Mouse (Mus musculus): ENCODE measurements around the gene Faiml. TPM values are rescaled to one million over a fixed set of nuclear protein-coding genes. Genes with fewer than 3 reads are reported as not detected.

Faiml gene
- not detected in 2 replicates for polyA plus RNA-seq (2015; fragmentation: Nextera tagmentation; extraction: Ambion mirVana)

- Histone ChIP-seq H3K9ac (ENCODE audit: low read length) (no peak within 1 kb of the TSS), H3K9me3 (ENCODE audit: control insufficient read depth, low read length) (no peaks in the 10 kb centered on the region), H3K4me2 (ENCODE audit: low read depth, low read length) (no peak within 1 kb of the TSS), H3K4me1 (replicated peaks; ENCODE audit: control insufficient read depth, insufficient read depth, low read length) (no peaks in the 10 kb centered on the region), H3K36me3 (ENCODE audit: control insufficient read depth, insufficient read depth, low read length) (no peaks in the 10 kb centered on the region), H3K4me3 (ENCODE audit: low read length) (no peak within 1 kb of the TSS), H3K27me3 (ENCODE audit: control insufficient read depth, insufficient read depth, low read depth, low read length) (no peaks in the 10 kb centered on the region), H3K27ac (ENCODE audit: low read length) (no peak within 1 kb of the TSS)
- 84% methylated on average over 14 of the region's 14 CpGs for WGBS
- no peak for ATAC-seq (ENCODE audit: low read depth)
Measured at GRCm38 (mm10) chr9:99237139-99237538, at the start of gene Faiml. Faiml (minus strand) TSS chr9:99237239.

- Histone ChIP-seq H3K36me3 (ENCODE audit: control insufficient read depth, insufficient read depth, low read length) (peaks cover 8% of the 10 kb centered on the region), H3K9me3 (ENCODE audit: control insufficient read depth, low read length) (no peaks in the 10 kb centered on the region), H3K9ac (ENCODE audit: low read length) (no peak overlapping the region), H3K27ac (ENCODE audit: low read length) (no peak overlapping the region), H3K27me3 (ENCODE audit: control insufficient read depth, insufficient read depth, low read depth, low read length) (no peaks in the 10 kb centered on the region), H3K4me1 (replicated peaks; ENCODE audit: control insufficient read depth, insufficient read depth, low read length) (no peaks in the 10 kb centered on the region), H3K4me3 (ENCODE audit: low read length) (no peak overlapping the region), H3K4me2 (ENCODE audit: low read depth, low read length) (no peak overlapping the region)
- no peak for ATAC-seq (ENCODE audit: low read depth)
- WGBS: 73% methylated on average over 5 of the region's 5 CpGs
Measured at GRCm38 (mm10) chr9:99258891-99259290, 21.9 kb upstream of the Faiml start.

GRCm38 (mm10) chr9:99256821-99257220, 19.8 kb upstream of the Faiml start:
- Histone ChIP-seq H3K9ac (ENCODE audit: low read length) (no peak overlapping the region), H3K9me3 (ENCODE audit: control insufficient read depth, low read length) (no peaks in the 10 kb centered on the region), H3K4me3 (ENCODE audit: low read length) (no peak overlapping the region), H3K36me3 (ENCODE audit: control insufficient read depth, insufficient read depth, low read length) (peaks cover 2% of the 10 kb centered on the region; the same call in 1 of the 2 replicates), H3K4me1 (replicated peaks; ENCODE audit: control insufficient read depth, insufficient read depth, low read length) (no peaks in the 10 kb centered on the region), H3K27ac (ENCODE audit: low read length) (no peak overlapping the region), H3K27me3 (ENCODE audit: control insufficient read depth, insufficient read depth, low read depth, low read length) (no peaks in the 10 kb centered on the region), H3K4me2 (ENCODE audit: low read depth, low read length) (no peak overlapping the region)
- 92% methylated on average over 3 of the region's 3 CpGs for WGBS
- no peak for ATAC-seq (ENCODE audit: low read depth)

- H3K9ac ChIP-seq (ENCODE audit: low read length): no peak overlapping the region
- ATAC-seq (ENCODE audit: low read depth): no peak
- H3K9me3 ChIP-seq (ENCODE audit: control insufficient read depth, low read length): no peaks in the 10 kb centered on the region
- H3K27ac ChIP-seq (ENCODE audit: low read length): no peak overlapping the region
- no peak overlapping the region for H3K4me2 ChIP-seq (ENCODE audit: low read depth, low read length)
- H3K27me3 ChIP-seq (ENCODE audit: control insufficient read depth, insufficient read depth, low read depth, low read length): no peaks in the 10 kb centered on the region
- H3K4me1 ChIP-seq (replicated peaks; ENCODE audit: control insufficient read depth, insufficient read depth, low read length): no peaks in the 10 kb centered on the region
- no peak overlapping the region for H3K4me3 ChIP-seq (ENCODE audit: low read length)
- 84% methylated on average over 1 of the region's 1 CpGs for WGBS
- H3K36me3 ChIP-seq (ENCODE audit: control insufficient read depth, insufficient read depth, low read length): peaks cover 5% of the 10 kb centered on the region
Measured at GRCm38 (mm10) chr9:99256206-99256605, 19.2 kb upstream of the Faiml start.

GRCm38 (mm10) chr9:99253861-99254260, 16.8 kb upstream of the Faiml start:
- H3K9me3 ChIP-seq (ENCODE audit: control insufficient read depth, low read length): no peaks in the 10 kb centered on the region
- no peaks in the 10 kb centered on the region for H3K4me1 ChIP-seq (replicated peaks; ENCODE audit: control insufficient read depth, insufficient read depth, low read length)
- no peak overlapping the region for H3K27ac ChIP-seq (ENCODE audit: low read length)
- ATAC-seq (ENCODE audit: low read depth): no peak
- no peak overlapping the region for H3K4me3 ChIP-seq (ENCODE audit: low read length)
- 73% methylated on average over 10 of the region's 10 CpGs for WGBS
- peaks cover 5% of the 10 kb centered on the region for H3K36me3 ChIP-seq (ENCODE audit: control insufficient read depth, insufficient read depth, low read length)
- no peak overlapping the region for H3K9ac ChIP-seq (ENCODE audit: low read length)
- no peak overlapping the region for H3K4me2 ChIP-seq (ENCODE audit: low read depth, low read length)
- no peaks in the 10 kb centered on the region for H3K27me3 ChIP-seq (ENCODE audit: control insufficient read depth, insufficient read depth, low read depth, low read length)

GRCm38 (mm10) chr9:99248906-99249305, 11.9 kb upstream of the Faiml start:
- no peak overlapping the region for H3K27ac ChIP-seq (ENCODE audit: low read length)
- H3K4me1 ChIP-seq (replicated peaks; ENCODE audit: control insufficient read depth, insufficient read depth, low read length): no peaks in the 10 kb centered on the region
- H3K4me3 ChIP-seq (ENCODE audit: low read length): no peak overlapping the region
- H3K36me3 ChIP-seq (ENCODE audit: control insufficient read depth, insufficient read depth, low read length): peaks cover 3% of the 10 kb centered on the region; the same call in 1 of the 2 replicates
- H3K9ac ChIP-seq (ENCODE audit: low read length): no peak overlapping the region
- H3K9me3 ChIP-seq (ENCODE audit: control insufficient read depth, low read length): no peaks in the 10 kb centered on the region
- no peaks in the 10 kb centered on the region for H3K27me3 ChIP-seq (ENCODE audit: control insufficient read depth, insufficient read depth, low read depth, low read length)
- H3K4me2 ChIP-seq (ENCODE audit: low read depth, low read length): no peak overlapping the region
- ATAC-seq (ENCODE audit: low read depth): no peak
- 96% methylated on average over 4 of the region's 4 CpGs for WGBS

GRCm38 (mm10) chr9:99248304-99248703, 11.3 kb upstream of the Faiml start:
- Histone ChIP-seq H3K9me3 (ENCODE audit: control insufficient read depth, low read length) (no peaks in the 10 kb centered on the region), H3K4me1 (replicated peaks; ENCODE audit: control insufficient read depth, insufficient read depth, low read length) (no peaks in the 10 kb centered on the region), H3K9ac (ENCODE audit: low read length) (no peak overlapping the region), H3K27me3 (ENCODE audit: control insufficient read depth, insufficient read depth, low read depth, low read length) (no peaks in the 10 kb centered on the region), H3K27ac (ENCODE audit: low read length) (no peak overlapping the region), H3K4me2 (ENCODE audit: low read depth, low read length) (no peak overlapping the region), H3K36me3 (ENCODE audit: control insufficient read depth, insufficient read depth, low read length) (peaks cover 3% of the 10 kb centered on the region; the same call in 1 of the 2 replicates), H3K4me3 (ENCODE audit: low read length) (no peak overlapping the region)
- 62% methylated on average over 8 of the region's 8 CpGs for WGBS
- ATAC-seq (ENCODE audit: low read depth): no peak

GRCm38 (mm10) chr9:99243895-99244293, 6.9 kb upstream of the Faiml start:
- Histone ChIP-seq H3K4me1 (replicated peaks; ENCODE audit: control insufficient read depth, insufficient read depth, low read length) (peaks cover 6% of the 10 kb centered on the region; the same call in 1 of the 2 replicates), H3K9ac (ENCODE audit: low read length) (peak overlapping the region; percentile 88), H3K27ac (ENCODE audit: low read length) (peak overlapping the region; percentile 71), H3K36me3 (ENCODE audit: control insufficient read depth, insufficient read depth, low read length) (no peaks in the 10 kb centered on the region), H3K4me2 (ENCODE audit: low read depth, low read length) (peak overlapping the region; percentile 74), H3K4me3 (ENCODE audit: low read length) (peak overlapping the region; percentile 85), H3K9me3 (ENCODE audit: control insufficient read depth, low read length) (no peaks in the 10 kb centered on the region), H3K27me3 (ENCODE audit: control insufficient read depth, insufficient read depth, low read depth, low read length) (no peaks in the 10 kb centered on the region)
- WGBS: 2% methylated on average over 10 of the region's 10 CpGs
- no peak for ATAC-seq (ENCODE audit: low read depth)

GRCm38 (mm10) chr9:99243190-99243894, 6.3 kb upstream of the Faiml start, which contains the start of gene Cep70:
Cep70 (plus strand) TSS chr9:99243367.
- peak within 1 kb of the TSS; percentile 71 for H3K27ac ChIP-seq (ENCODE audit: low read length)
- H3K4me3 ChIP-seq (ENCODE audit: low read length): peak within 1 kb of the TSS; percentile 85
- no peaks in the 10 kb centered on the region for H3K9me3 ChIP-seq (ENCODE audit: control insufficient read depth, low read length)
- H3K27me3 ChIP-seq (ENCODE audit: control insufficient read depth, insufficient read depth, low read depth, low read length): no peaks in the 10 kb centered on the region
- peak; percentile 98 for ATAC-seq (ENCODE audit: low read depth)
- under 1% methylated on average over 66 of the region's 66 CpGs for WGBS
- peak within 1 kb of the TSS; percentile 74 for H3K4me2 ChIP-seq (ENCODE audit: low read depth, low read length)
- peaks cover 6% of the 10 kb centered on the region; the same call in 1 of the 2 replicates for H3K4me1 ChIP-seq (replicated peaks; ENCODE audit: control insufficient read depth, insufficient read depth, low read length)
- no peaks in the 10 kb centered on the region for H3K36me3 ChIP-seq (ENCODE audit: control insufficient read depth, insufficient read depth, low read length)
- peak within 1 kb of the TSS; percentile 88 for H3K9ac ChIP-seq (ENCODE audit: low read length)
